Mouse (Mus musculus) embryonic facial prominence, embryonic 14.5 days (tissue): Measurements from ENCODE around the gene Prpf8. TPM values are rescaled to one million over a fixed set of nuclear protein-coding genes. Genes with fewer than 3 reads are reported as not detected.
A peak's percentile ranks its signal among the peaks of the same experiment; 100 is the strongest.
"Not testable (repeated sequence)": the region's sequence is repeated elsewhere in the genome, so short reads cannot be mapped to it uniquely, and the experiment has no call there.

ENCODE experiments used
- ATAC-seq: fragments of 200-750 bp; cut with Nextera tagmentation; 2 replicates; pipeline ENCODE4 v1.8.0; 2017; ENCODE audit warnings: low read depth, moderate number of reproducible peaks, moderate TSS enrichment
- DNase-seq: peaks from one replicate; pipeline ENCODE4 v3.0.0-alpha.2; 2015; ENCODE audit warnings: low spot score
- H3K27ac ChIP-seq: fragments of 300-500 bp; sonication (generic); replicated peaks from 2 replicates; pipeline ENCODE4 v1.5.1; 2014; ENCODE audit warnings: low read depth, mild to moderate bottlenecking, low read length, moderate library complexity
- H3K27me3 ChIP-seq: fragments of 300-500 bp; sonication (generic); replicated peaks from 2 replicates; pipeline ENCODE4 v1.6.1; 2014; ENCODE audit warnings: low read length; ENCODE audit not compliant: control insufficient read depth, insufficient read depth
- H3K36me3 ChIP-seq: fragments of 300-500 bp; sonication (generic); 2 replicates; pipeline ENCODE4 v1.6.1; 2014; ENCODE audit warnings: low read length, mixed read lengths; ENCODE audit not compliant: control insufficient read depth, insufficient read depth
- H3K4me1 ChIP-seq: fragments of 300-500 bp; sonication (generic); 2 replicates; pipeline ENCODE4 v1.6.1; 2014; ENCODE audit warnings: antibody characterized with exemption, low read length; ENCODE audit not compliant: control insufficient read depth, insufficient read depth
- H3K4me2 ChIP-seq: fragments of 300-500 bp; sonication (generic); 2 replicates; pipeline ENCODE4 v1.6.1; 2014; ENCODE audit warnings: low read depth, mild to moderate bottlenecking, low read length, moderate library complexity, mixed read lengths
- H3K4me3 ChIP-seq: fragments of 300-500 bp; sonication (generic); 2 replicates; pipeline ENCODE4 v1.5.1; 2014; ENCODE audit warnings: low read depth, mild to moderate bottlenecking, low read length
- H3K9ac ChIP-seq: fragments of 300-500 bp; sonication (generic); 2 replicates; pipeline ENCODE4 v1.6.1; 2014; ENCODE audit warnings: low read depth, mild to moderate bottlenecking, low read length, moderate library complexity, mixed read lengths
- H3K9me3 ChIP-seq: fragments of 300-500 bp; sonication (generic); 2 replicates; pipeline ENCODE4 v1.6.1; 2016; ENCODE audit warnings: low read length; ENCODE audit not compliant: control insufficient read depth
- WGBS: fragments of 180-500 bp; shearing (Covaris S2); extraction: QIAGEN DNeasy Blood & Tissue Kit; methylation state at CpG from one replicate; pipeline ENCODE4 v1.1.7; 2014; 5-methylcytosine and 5-hydroxymethylcytosine counted together
- polyA plus RNA-seq: library from polyadenylated mRNA; unstranded; fragments of >200 nt; fragmentation: Nextera tagmentation; extraction: Ambion mirVana; gene quantifications from 2 replicates; pipeline ENCODE4 v1.2.1, GENCODE M21; 2014

The Prpf8 gene
- polyA plus RNA-seq, 1 experiment from 2014 or later: 76.6 TPM

DNA sequence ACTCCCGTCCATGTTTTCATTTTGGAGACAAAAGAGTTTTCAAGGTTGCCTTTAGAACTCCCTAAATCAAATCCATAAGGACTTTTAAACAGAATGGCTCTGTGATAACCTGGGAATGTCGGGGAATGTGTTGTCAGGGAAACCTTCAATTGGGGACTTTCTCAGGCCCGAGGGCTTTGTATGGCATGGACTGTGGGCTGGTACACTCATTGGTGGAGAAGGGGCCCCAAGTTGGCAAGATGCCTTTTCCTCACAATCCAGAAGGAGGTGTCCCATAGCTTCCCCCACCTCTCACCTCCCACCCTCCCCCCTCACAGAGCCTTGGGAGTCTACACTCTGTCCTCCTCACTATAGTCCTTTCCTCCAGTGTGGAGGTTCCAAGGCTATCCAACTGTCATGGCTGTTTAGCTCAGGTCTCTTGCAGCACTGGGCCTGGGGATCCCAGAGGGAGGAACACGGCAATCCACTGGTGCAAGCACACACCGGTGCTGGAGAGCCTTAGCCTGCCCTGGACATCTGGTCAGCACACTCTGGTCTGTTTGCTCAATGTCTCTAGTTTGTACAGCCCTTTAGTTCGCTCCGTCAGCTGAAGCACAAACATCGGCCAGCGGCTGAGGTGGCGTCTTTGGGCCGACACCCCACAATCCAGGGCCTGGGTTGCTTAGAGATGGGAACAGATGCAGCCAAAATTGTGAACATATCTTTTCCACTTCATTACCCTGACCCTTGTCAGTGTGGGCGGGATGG lies 63.8 kb downstream of the Prpf8 start:
- no peak overlapping the region for H3K9ac ChIP-seq
- ATAC-seq: peak; percentile 5; the same call in 1 of the 2 replicates
- WGBS: 53% methylated on average over 12 of the region's 12 CpGs

DNA sequence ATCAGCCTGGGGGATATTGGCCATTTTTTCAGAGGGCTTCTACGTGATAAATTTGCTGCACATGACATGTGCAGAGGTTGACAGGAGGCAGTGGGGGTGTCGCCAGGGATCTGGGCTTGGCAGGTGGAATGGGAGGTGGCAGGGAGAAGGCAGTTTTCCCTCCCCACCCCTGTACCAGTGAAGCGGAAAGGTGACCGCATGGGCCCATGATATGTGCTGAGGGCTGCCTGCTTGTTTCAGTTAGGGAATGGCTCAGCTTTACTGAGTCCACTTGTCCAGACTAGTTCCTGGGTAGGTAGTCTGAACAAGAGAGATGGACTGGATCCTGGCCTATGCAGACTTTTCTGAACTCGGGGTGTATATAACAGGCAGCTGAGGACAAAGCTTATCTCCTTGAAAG lies 64.7 kb downstream of the Prpf8 start:
- Histone ChIP-seq H3K9ac (no peak overlapping the region), H3K4me1 (peaks cover 20% of the 10 kb centered on the region), H3K4me2 (no peak overlapping the region), H3K9me3 (no peaks in the 10 kb centered on the region), H3K27ac (peak overlapping the region; percentile 58; the same call in 1 of the 2 replicates), H3K4me3 (no peak overlapping the region), H3K36me3 (no peaks in the 10 kb centered on the region), H3K27me3 (no peaks in the 10 kb centered on the region)
- no peak for ATAC-seq
- WGBS: 80% methylated on average over 5 of the region's 5 CpGs
- no peak for DNase-seq

More for the DNA sequence above, 63.8 kb downstream of the Prpf8 start:
- Histone ChIP-seq H3K4me1 (peaks cover 20% of the 10 kb centered on the region), H3K27ac (peak overlapping the region; percentile 58; the same call in 1 of the 2 replicates), H3K27me3 (no peaks in the 10 kb centered on the region), H3K9me3 (no peaks in the 10 kb centered on the region), H3K4me2 (no peak overlapping the region), H3K36me3 (no peaks in the 10 kb centered on the region), H3K4me3 (no peak overlapping the region)
- no peak for DNase-seq

DNA sequence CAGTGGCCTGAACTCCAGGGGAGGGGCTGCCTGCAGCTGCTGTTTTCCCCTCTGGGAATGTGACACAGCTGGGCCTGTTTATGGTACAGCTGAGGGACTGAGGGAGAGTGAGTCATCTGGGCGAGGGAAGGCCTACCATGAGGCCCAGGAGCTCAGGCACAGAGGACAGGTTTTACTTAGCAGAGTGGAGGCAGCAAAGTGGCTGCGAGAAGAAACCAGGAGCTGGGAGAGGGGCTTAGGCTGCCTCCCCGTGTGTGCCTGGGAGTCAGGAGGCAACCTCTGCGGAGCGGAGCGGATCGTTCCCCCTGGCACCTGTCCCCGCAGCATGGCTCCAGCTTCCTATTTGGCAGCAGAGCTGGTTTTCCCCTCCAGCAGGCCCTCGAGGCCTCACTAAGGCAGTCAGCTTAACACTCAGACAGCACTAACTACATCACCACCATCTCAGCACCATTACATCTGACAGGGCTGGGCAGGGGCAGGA lies 65.4 kb downstream of the Prpf8 start:
- Histone ChIP-seq H3K9me3 (no peaks in the 10 kb centered on the region), H3K4me2 (no peak overlapping the region), H3K9ac (peak overlapping the region; percentile 25; the same call in 1 of the 2 replicates), H3K4me1 (peaks cover 20% of the 10 kb centered on the region), H3K36me3 (no peaks in the 10 kb centered on the region), H3K27ac (peak overlapping the region; percentile 45), H3K27me3 (no peaks in the 10 kb centered on the region), H3K4me3 (no peak overlapping the region)
- ATAC-seq (peak; percentile 70), DNase-seq (peak; percentile 72)
- 20% methylated on average over 4 of the region's 9 CpGs for WGBS

DNA sequence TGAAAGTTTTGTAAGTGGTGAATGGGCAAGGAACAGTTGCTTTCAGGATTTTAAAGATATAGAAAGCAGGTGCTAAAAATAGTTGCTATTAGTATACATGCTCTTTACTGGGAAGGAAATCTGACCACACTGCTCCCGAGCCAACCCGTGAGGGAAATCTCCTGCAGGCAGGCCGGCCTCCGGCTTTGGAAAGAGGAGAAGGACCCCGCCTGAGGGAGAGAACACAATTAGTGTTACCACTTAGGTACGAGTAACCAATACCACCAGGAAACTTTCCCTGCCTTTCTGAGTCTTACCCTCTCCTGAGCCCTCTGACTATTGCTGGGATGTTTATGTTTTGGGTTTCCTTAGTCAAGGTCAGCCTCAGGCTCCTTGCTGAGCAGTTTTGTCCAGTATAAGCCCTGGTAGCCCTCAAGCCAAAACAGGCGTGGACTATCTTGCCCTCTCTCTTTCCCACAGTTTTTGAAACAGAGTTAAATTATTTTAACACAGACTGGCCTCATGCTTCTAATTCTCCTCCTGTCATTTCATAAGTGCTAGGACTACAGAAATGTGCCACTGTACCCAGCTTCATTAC lies 66.4 kb downstream of the Prpf8 start:
- peak overlapping the region; percentile 45 for H3K27ac ChIP-seq
- DNase-seq: peak; percentile 64
- WGBS: 30% methylated on average over 7 of the region's 7 CpGs
- no peaks in the 10 kb centered on the region for H3K36me3 ChIP-seq
- no peak overlapping the region for H3K9ac ChIP-seq
- no peaks in the 10 kb centered on the region for H3K9me3 ChIP-seq
- H3K4me3 ChIP-seq: no peak overlapping the region
- H3K4me1 ChIP-seq: peaks cover 20% of the 10 kb centered on the region
- H3K27me3 ChIP-seq: no peaks in the 10 kb centered on the region
- ATAC-seq: no peak
- no peak overlapping the region for H3K4me2 ChIP-seq

DNA sequence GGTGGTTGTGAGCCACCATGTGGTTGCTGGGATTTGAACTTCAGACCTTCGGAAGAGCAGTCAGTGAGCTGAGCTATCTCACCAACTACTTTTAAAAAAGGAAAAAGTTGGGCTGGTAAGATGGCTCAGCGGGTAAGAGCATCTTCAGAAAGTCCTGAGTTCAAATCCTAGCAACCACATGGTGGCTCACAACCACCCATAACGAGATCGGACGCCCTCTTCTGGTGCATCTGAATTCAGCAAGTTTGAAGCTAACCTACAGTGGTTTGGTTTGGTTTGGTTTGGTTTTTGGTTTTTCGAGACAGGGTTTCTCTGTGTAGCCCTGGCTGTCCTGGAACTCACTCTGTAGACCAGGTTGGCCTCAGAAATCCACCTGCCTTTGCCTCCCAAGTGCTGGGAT lies 69.4 kb downstream of the Prpf8 start:
- not testable (repeated sequence) for ATAC-seq

DNA sequence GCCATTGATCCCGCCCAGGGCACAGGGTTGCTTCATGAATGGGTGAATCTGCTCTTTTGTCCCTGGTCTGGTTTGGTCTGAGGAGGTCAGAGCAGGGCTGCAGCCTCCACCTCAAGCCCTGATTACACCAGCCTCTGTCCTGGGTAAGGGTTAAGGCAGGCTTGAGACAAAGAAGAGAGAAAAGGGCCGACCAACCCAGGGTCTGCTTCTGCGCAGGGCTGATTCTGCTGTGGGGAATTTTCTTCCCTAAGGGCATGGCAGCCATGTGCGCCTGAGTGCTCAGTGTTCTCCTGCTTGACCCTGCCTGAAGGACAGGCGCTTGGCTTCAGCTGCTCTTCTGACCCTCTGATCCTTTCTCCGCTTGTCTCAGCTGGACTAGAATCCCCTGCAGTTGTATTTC lies 70.5 kb downstream of the Prpf8 start:
- Histone ChIP-seq H3K9me3 (no peaks in the 10 kb centered on the region), H3K36me3 (no peaks in the 10 kb centered on the region), H3K27me3 (no peaks in the 10 kb centered on the region), H3K9ac (no peak overlapping the region), H3K4me1 (peaks cover 8% of the 10 kb centered on the region), H3K4me3 (no peak overlapping the region), H3K4me2 (no peak overlapping the region), H3K27ac (no peak overlapping the region)
- DNase-seq: no peak
- ATAC-seq: no peak
- WGBS: 53% methylated on average over 6 of the region's 6 CpGs

More for the DNA sequence above, 69.4 kb downstream of the Prpf8 start:
- not testable (repeated sequence) for H3K27ac ChIP-seq, H3K27me3 ChIP-seq, DNase-seq, H3K4me2 ChIP-seq, H3K9me3 ChIP-seq, H3K36me3 ChIP-seq, H3K4me3 ChIP-seq, H3K9ac ChIP-seq
- 88% methylated on average over 6 of the region's 6 CpGs for WGBS
- peaks cover 15% of the 10 kb centered on the region for H3K4me1 ChIP-seq

DNA sequence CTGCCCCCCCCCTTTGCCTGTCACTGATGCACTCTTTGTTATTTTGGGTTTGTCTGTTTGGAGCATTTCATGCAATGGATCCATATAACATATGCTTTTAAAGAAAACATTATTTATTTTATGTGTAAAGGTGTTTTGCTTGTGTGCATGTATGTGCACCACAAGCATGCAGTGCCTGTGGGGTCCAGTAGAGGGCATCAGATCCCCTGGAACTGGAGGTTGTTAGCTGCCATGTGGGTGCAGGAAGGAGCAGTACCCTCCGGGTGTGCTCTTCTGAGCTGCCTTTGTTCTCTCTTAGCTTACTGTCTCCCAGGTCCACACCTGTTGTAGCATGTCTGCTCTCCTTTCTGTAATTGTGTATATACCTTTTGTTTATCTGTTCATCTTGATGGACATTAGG lies 71.5 kb downstream of the Prpf8 start:
- no peak overlapping the region for H3K4me3 ChIP-seq
- H3K36me3 ChIP-seq: no peaks in the 10 kb centered on the region
- ATAC-seq: no peak
- 88% methylated on average over 1 of the region's 1 CpGs for WGBS
- H3K4me1 ChIP-seq: no peaks in the 10 kb centered on the region
- DNase-seq: no peak
- H3K9me3 ChIP-seq: no peaks in the 10 kb centered on the region
- H3K4me2 ChIP-seq: no peak overlapping the region
- no peaks in the 10 kb centered on the region for H3K27me3 ChIP-seq
- H3K9ac ChIP-seq: no peak overlapping the region
- no peak overlapping the region for H3K27ac ChIP-seq
